Comparison of ENCODE assay signal across 8 mouse cellular contexts in the genomic region with DNA sequence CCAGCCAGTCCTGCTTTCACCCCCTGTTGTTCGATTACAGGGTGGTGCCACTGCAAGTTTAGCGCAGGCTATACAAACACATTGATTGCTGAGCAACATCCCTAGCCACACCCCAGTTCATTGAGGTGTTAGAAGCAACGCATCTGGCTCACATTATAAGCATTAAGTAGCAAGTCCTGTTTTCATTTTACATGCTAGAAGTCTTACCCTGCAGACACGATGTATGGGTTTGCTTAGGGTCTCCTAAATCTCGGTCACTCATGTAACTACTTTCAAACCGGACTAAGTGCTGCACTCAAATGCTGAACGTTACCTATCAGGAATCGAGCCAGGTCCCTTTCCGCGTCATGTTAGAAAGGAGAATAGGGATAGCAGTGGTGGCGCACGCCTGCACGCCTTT. TPM values are rescaled to one million over a fixed set of nuclear protein-coding genes. Genes with fewer than 3 reads are reported as not detected.
DNase-seq lines count a peak whose midpoint lies in the region; ATAC-seq and TF ChIP-seq lines count a peak whose summit lies in the region.

No protein-coding gene starts in this region.

- no peak for TF ChIP-seq CTCF in liver, adult 2 months (IDR thresholded peaks at IDR 0.05; ENCODE audit: low read depth, low read length)
- TF ChIP-seq CTCF in bone marrow macrophage, adult 2 months (IDR thresholded peaks at IDR 0.05; ENCODE audit: low read depth, low read length) = no peak

- 0 out of 2 replicates have a peak overlapping the region, but pooled peaks have one; percentile 28 for H3K27ac ChIP-seq in liver, adult 2 months (replicated peaks; ENCODE audit: insufficient read depth, low read depth, low read length)
- no peak overlapping the region for H3K27ac ChIP-seq in bone marrow macrophage, adult 2 months (ENCODE audit: insufficient read depth, low read depth, low read length)
- H3K27ac ChIP-seq in hindbrain, embryonic 13.5 days = no peak overlapping the region

- H3K9ac ChIP-seq in liver, adult 2 months (ENCODE audit: low read depth, low read length) = no peak overlapping the region
- peak overlapping the region; percentile 68 for H3K9ac ChIP-seq in hindbrain, embryonic 13.5 days

- H3K9me3 ChIP-seq in hindbrain, embryonic 13.5 days = no peaks in the 10 kb centered on the region

- peak; percentile 69 for DNase-seq in liver, adult 2 months (ENCODE audit: extremely low read depth, low read depth, low spot score)
- DNase-seq in liver = no peak
- no peak for DNase-seq in right cerebral cortex, postnatal 25 days
- DNase-seq in thymus, postnatal 0 days (ENCODE audit: low spot score) = no peak

- no peaks in the 10 kb centered on the region for H3K27me3 ChIP-seq in liver, adult 2 months (ENCODE audit: control insufficient read depth, insufficient read depth, low read length)
- H3K27me3 ChIP-seq in hindbrain, embryonic 13.5 days = no peaks in the 10 kb centered on the region

- peaks cover 5% of the 10 kb centered on the region; the same call in 1 of the 2 replicates for H3K4me1 ChIP-seq in liver, adult 2 months (ENCODE audit: control insufficient read depth, insufficient read depth, low read length)
- H3K4me1 ChIP-seq in bone marrow macrophage, adult 2 months (ENCODE audit: control insufficient read depth, insufficient read depth, low read length) = peaks cover 3% of the 10 kb centered on the region; the same call in 1 of the 2 replicates
- peaks cover 14% of the 10 kb centered on the region for H3K4me1 ChIP-seq in hindbrain, embryonic 13.5 days (replicated peaks)

- no peak for TF ChIP-seq POLR2A in liver, adult 2 months (IDR thresholded peaks at IDR 0.05; ENCODE audit: extremely low read depth, insufficient read depth, low read length)
- TF ChIP-seq POLR2A in bone marrow macrophage, adult 2 months (IDR thresholded peaks at IDR 0.05; ENCODE audit: borderline replicate concordance, low read depth, low read length) = no peak

- peak overlapping the region; percentile 59 for H3K4me2 ChIP-seq in hindbrain, embryonic 13.5 days

- ATAC-seq in hindbrain, embryonic 13.5 days (ENCODE audit: low FRiP score) = no peak
- 0 out of 2 replicates have a peak, but pooled peaks have one; percentile 28 for ATAC-seq in megakaryocyte-erythroid progenitor cell, adult 5-6 weeks (replicated peaks; ENCODE audit: low FRiP score, low TSS enrichment, poor library complexity, severe bottlenecking)
- no peak for ATAC-seq in monocyte, adult 5-6 weeks (replicated peaks; ENCODE audit: insufficient number of reproducible peaks, low FRiP score, low TSS enrichment, poor library complexity, severe bottlenecking)

- peak overlapping the region; percentile 48 for H3K4me3 ChIP-seq in liver, adult 2 months (ENCODE audit: insufficient read depth, low read depth, low read length)
- H3K4me3 ChIP-seq in bone marrow macrophage, adult 2 months (ENCODE audit: insufficient read depth, low read length) = peak overlapping the region; percentile 49
- peak overlapping the region; percentile 56 for H3K4me3 ChIP-seq in hindbrain, embryonic 13.5 days

- H3K79me2 ChIP-seq in liver, adult 2 months (ENCODE audit: control insufficient read depth, insufficient read depth, low read length) = 0 out of 2 replicates have a peak, but pooled peaks cover 3% of the 10 kb centered on the region

- no peaks in the 10 kb centered on the region for H3K36me3 ChIP-seq in liver, adult 2 months (ENCODE audit: control insufficient read depth, insufficient read depth, low read length)
- H3K36me3 ChIP-seq in hindbrain, embryonic 13.5 days = no peaks in the 10 kb centered on the region

- 4% methylated on average over 13 of the region's 13 CpGs for WGBS in liver, adult 2 months
- 39% methylated on average over 13 of the region's 13 CpGs for WGBS in hindbrain, embryonic 13.5 days

RNA-seq across cellular contexts. Expression of a gene that starts 0.9 kb away (rescaled TPM):
- total RNA-seq in liver, adult 2 months (2014; rRNA removed) = 7.2 and 8.4 TPM in 2 replicates
- polyA plus RNA-seq in liver, adult 2 months (2012; rRNA removed) = 3.7 and 4.2 TPM in 2 replicates
- 5.2 and 8.1 TPM in 2 replicates for polyA plus RNA-seq in bone marrow macrophage, adult 2 months (2012; ENCODE audit: insufficient read depth, insufficient read length, missing spikeins)
- polyA plus RNA-seq in hindbrain, embryonic 13.5 days (2015; fragmentation: Nextera tagmentation; extraction: Ambion mirVana) = 28.5 and 31.5 TPM in 2 replicates
- total RNA-seq in megakaryocyte-erythroid progenitor cell, adult 5-6 weeks (2014; fragmentation: Nextera tagmentation) = 20.2 and 20.5 TPM in 2 replicates
- 10.3 and 15.5 TPM in 2 replicates for total RNA-seq in megakaryocyte-erythroid progenitor cell, adult 5-6 weeks (2017)
- 20.9 and 23.6 TPM in 2 replicates for polyA plus RNA-seq in thymus, postnatal 0 days (2015; fragmentation: Nextera tagmentation; extraction: Ambion mirVana)
- 3.8 to 9.4 TPM (median 6.5 TPM) in 3 replicates for total RNA-seq in monocyte, adult 5-6 weeks (2017)

RNA-seq across cellular contexts. Expression of a gene that starts 12.5 kb away (rescaled TPM):
- total RNA-seq in liver, adult 2 months (2014; rRNA removed) = 35.8 and 45.6 TPM in 2 replicates
- 145 and 151 TPM in 2 replicates for polyA plus RNA-seq in liver, adult 2 months (2012; rRNA removed)
- polyA plus RNA-seq in bone marrow macrophage, adult 2 months (2012; ENCODE audit: insufficient read depth, insufficient read length, missing spikeins) = 62.4 and 64.1 TPM in 2 replicates
- polyA plus RNA-seq in hindbrain, embryonic 13.5 days (2015; fragmentation: Nextera tagmentation; extraction: Ambion mirVana) = 74.5 and 74.8 TPM in 2 replicates
- 118 and 148 TPM in 2 replicates for total RNA-seq in megakaryocyte-erythroid progenitor cell, adult 5-6 weeks (2014; fragmentation: Nextera tagmentation)
- total RNA-seq in megakaryocyte-erythroid progenitor cell, adult 5-6 weeks (2017) = 108 and 128 TPM in 2 replicates
- polyA plus RNA-seq in thymus, postnatal 0 days (2015; fragmentation: Nextera tagmentation; extraction: Ambion mirVana) = 154 and 160 TPM in 2 replicates
- total RNA-seq in monocyte, adult 5-6 weeks (2017) = 36.1 to 44.3 TPM (median 38.6 TPM) in 3 replicates

RNA-seq across cellular contexts. Expression of a gene that starts 21.6 kb away (rescaled TPM):
- total RNA-seq in liver, adult 2 months (2014; rRNA removed) = 7.6 and 8.8 TPM in 2 replicates
- polyA plus RNA-seq in liver, adult 2 months (2012; rRNA removed) = 8.9 and 10.5 TPM in 2 replicates
- polyA plus RNA-seq in bone marrow macrophage, adult 2 months (2012; ENCODE audit: insufficient read depth, insufficient read length, missing spikeins) = 10.8 and 12.5 TPM in 2 replicates
- polyA plus RNA-seq in hindbrain, embryonic 13.5 days (2015; fragmentation: Nextera tagmentation; extraction: Ambion mirVana) = 2.9 and 3.7 TPM in 2 replicates
- total RNA-seq in megakaryocyte-erythroid progenitor cell, adult 5-6 weeks (2014; fragmentation: Nextera tagmentation) = 2.3 and 2.8 TPM in 2 replicates
- 1.9 and 3.4 TPM in 2 replicates for total RNA-seq in megakaryocyte-erythroid progenitor cell, adult 5-6 weeks (2017)
- polyA plus RNA-seq in thymus, postnatal 0 days (2015; fragmentation: Nextera tagmentation; extraction: Ambion mirVana) = 4.7 and 5.1 TPM in 2 replicates
- 7.1 to 16.9 TPM (median 7.1 TPM) in 3 replicates for total RNA-seq in monocyte, adult 5-6 weeks (2017)

RNA-seq across cellular contexts. Expression of a gene that starts 45.0 kb away (rescaled TPM):
- 6.5 and 8.2 TPM in 2 replicates for total RNA-seq in liver, adult 2 months (2014; rRNA removed)
- 10.6 and 12.4 TPM in 2 replicates for polyA plus RNA-seq in liver, adult 2 months (2012; rRNA removed)
- polyA plus RNA-seq in bone marrow macrophage, adult 2 months (2012; ENCODE audit: insufficient read depth, insufficient read length, missing spikeins) = 15.6 and 18.5 TPM in 2 replicates
- 22.7 and 23.1 TPM in 2 replicates for polyA plus RNA-seq in hindbrain, embryonic 13.5 days (2015; fragmentation: Nextera tagmentation; extraction: Ambion mirVana)
- 7.2 and 9.2 TPM in 2 replicates for total RNA-seq in megakaryocyte-erythroid progenitor cell, adult 5-6 weeks (2014; fragmentation: Nextera tagmentation)
- total RNA-seq in megakaryocyte-erythroid progenitor cell, adult 5-6 weeks (2017) = 8.2 and 8.4 TPM in 2 replicates
- polyA plus RNA-seq in thymus, postnatal 0 days (2015; fragmentation: Nextera tagmentation; extraction: Ambion mirVana) = 9.3 and 10.6 TPM in 2 replicates
- total RNA-seq in monocyte, adult 5-6 weeks (2017) = 13.1 to 18.7 TPM (median 16.7 TPM) in 3 replicates
